Mouse (Mus musculus): ENCODE data around the gene Sema4a. TPM values are rescaled to one million over a fixed set of nuclear protein-coding genes. Genes with fewer than 3 reads are reported as not detected.

Sema4a gene
- total RNA-seq (2022): 1 to 10 TPM in 2 of 4 experiments, under 1 TPM in 2; 0.48 to 1.2 (median 1.00) TPM

DNA sequence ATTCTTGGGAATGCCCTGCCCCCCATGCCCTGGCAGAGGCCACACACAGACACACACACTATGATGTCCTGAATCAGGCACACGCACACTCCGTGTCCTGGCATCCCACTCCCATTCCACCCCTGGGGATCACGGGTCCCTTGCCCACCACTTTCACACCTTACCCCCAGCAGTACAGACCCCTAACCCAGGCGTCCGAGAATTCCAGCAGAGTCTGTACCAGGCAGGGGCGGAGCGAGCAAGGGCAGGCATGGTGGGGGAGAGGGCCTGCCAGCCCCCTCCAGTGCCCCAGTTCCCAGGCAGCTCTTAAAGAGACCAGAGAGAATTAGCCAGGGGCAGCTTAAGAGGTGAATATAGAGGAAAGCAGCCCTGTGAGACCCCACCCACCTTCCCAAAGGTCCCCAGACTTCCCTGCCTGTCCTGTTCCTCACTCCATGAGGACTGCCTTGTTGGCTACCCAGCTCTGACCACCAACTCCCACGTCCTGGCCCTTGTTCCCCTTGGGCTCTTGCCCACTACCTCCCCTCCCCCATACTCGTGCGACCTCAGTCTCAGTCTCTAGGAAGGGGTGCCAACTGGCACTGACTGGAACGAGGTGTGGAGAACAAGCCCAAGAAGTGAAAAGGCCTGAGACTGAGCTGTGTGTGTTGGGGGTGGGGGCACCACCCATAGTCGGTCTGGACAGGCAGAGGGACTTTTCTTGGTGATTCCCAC is at the start of gene Sema4a:
Gene Sema4a (minus strand): TSS at position 200 of the 714 bp plus-strand sequence.
- DNase-seq (ENCODE audit: low spot score in 2 of 2): no peak

DNA sequence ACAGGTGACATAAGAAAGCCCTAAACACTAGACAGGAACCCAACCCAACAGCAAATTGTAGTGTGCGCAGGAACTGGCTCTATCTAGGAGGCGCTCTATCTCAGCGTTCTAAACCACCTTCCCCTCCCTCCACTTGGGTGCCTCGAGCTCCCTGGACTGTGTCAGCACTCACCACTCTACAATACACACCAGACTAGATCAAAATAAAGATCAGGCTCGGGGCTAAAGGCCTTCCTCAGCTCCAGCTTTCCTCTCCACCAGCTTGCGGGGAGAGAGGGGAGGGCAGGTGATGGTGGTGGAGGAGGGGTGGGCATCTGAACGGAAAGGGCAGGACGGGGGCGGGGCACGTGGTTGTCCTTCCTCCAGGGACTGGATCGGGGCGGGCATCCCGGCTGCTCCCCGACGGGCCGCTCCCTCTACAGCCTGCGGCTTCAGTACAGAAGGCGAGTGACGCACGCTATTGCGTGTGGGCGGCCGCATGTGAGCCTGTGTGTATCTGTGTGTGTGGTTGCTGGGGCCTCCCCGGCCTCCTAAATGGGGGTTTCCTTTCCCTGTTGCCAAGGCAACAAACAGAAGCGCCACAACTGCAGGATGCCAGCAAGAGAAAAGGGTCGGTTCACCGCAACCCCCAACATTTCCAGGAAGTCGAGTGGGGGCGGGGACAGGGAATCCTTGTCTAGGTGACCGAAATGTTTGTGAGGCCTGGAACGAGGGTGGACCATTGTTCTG is 48.9 kb upstream of the Sema4a start, which contains the start of gene Lmna:
Gene Lmna (minus strand): TSS at position 265 of the 729 bp plus-strand sequence.
- DNase-seq (ENCODE audit: low spot score in 2 of 2): peak; percentile 85 to 91

DNA sequence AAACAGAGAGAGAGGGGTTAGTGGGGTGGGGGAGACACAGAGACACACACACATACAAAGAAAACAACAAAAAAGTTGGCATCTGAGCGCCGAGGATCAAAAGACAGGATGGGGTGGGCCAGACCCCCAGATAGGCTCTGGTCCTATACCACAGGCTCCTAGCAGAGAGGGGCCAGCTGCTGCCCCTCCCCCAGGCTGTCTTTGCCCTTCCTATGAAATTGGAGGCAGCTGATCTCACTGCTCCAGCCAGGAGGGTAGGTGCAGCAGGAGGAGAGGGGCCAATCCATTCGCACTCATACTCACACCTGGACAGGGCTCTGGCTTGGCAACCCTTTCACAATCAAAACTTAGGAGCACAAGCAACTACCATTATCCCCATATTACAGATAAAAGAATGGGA is 48.3 kb upstream of the Sema4a start:
- no peak for DNase-seq (ENCODE audit: low spot score in 2 of 2)

DNA sequence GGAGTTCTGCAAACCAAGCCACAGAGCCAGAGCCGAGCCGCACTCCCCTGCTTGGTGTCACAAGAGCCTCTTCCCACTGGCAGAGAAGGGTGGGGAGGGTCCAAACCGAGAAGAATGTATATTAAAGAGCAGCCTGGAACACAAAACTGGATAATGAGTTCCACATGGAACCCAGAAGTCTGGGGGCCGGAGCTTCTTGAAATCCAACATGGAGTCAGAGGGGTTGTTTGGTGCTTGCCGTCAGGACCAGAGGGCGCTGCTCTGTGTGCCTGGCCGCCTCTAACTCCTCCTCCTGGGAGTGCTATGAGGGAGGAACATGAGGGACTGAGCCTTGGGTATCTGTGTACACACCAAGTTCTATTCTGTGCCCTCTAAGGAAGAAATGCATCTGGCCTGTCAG is 44.8 kb upstream of the Sema4a start:
- no peak for DNase-seq (ENCODE audit: low spot score in 2 of 2)

DNA sequence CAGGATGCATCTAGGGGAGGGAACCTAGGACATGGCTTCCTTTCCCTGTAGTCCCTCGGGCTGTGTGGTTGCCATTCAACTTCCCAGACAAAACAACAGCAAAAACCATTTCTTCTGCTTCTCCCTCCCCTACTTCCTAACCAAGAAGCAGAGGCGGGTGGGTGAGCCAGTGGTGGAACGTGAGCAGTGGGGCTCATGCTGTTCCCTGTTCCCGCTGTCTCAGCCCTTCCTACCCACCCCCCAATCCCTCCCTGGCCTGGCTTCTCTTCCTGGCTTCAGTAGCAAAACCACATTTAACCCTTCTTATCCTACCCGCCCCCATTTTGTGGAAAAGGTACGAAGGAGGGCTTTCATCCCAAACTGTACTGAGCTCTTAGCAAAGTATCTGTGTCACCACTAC is 44.1 kb upstream of the Sema4a start:
- DNase-seq (ENCODE audit: low spot score in 2 of 2): no peak

DNA sequence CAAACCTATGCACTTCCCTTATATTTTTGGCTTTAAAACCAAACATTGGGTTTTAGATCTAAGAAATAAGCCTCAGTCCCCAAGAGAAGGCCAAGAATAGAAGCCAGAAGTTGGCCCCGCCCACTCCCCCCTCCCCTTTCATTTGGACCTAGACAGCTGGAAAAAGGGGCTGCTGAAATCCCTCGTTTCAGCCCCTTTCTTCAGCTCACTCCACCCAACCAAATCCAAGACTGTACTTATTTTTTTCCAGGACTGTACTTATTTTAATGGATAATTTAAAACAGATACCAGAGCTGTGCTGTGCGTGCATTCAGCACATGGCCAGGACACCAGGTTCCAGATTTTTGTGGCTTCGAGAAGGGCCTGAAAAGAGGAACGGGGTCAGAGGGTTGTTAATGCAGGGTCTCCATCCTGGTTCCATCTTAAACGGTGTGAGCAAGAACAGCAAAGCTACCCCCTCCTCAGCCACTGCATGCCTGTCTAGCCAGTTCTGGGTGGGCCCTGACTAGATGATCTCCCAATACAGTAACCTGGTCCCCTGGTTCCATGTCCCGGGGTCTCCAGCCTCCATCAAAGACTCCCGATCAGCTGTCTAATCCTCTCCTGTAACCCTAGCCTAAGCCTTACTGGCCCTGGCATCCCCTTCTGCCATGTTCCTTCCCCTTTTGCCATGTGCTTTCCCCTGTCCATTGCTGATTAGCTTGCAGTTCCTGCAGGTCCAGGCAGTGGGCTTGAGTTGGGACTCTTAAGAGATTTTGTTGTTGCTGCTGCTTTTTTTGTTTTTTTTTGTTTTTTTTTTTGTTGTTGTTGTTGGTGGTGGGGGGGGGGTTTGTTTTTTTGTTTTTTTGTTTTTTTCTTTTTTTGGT is 43.1 kb upstream of the Sema4a start:
- DNase-seq (ENCODE audit: low spot score in 2 of 2): no peak

DNA sequence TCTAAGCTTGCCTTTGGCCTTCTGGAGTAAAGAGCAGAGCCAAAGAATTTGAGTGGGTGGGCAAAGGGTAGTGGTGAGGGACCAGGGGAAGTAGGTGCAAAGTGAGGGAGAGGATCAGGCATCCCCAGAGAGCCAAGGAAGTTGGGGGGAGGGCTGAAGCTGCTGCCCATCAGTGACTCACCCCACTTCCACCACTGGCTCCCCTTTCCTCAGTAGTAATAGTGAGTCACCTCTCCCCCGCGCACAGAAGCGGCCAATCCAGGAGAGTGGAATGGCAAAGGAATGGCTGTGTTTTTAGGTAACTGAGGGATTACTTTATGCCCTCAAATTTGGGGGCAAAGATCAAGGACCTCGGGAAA is 42.5 kb upstream of the Sema4a start:
- no peak for DNase-seq (ENCODE audit: low spot score in 2 of 2)

DNA sequence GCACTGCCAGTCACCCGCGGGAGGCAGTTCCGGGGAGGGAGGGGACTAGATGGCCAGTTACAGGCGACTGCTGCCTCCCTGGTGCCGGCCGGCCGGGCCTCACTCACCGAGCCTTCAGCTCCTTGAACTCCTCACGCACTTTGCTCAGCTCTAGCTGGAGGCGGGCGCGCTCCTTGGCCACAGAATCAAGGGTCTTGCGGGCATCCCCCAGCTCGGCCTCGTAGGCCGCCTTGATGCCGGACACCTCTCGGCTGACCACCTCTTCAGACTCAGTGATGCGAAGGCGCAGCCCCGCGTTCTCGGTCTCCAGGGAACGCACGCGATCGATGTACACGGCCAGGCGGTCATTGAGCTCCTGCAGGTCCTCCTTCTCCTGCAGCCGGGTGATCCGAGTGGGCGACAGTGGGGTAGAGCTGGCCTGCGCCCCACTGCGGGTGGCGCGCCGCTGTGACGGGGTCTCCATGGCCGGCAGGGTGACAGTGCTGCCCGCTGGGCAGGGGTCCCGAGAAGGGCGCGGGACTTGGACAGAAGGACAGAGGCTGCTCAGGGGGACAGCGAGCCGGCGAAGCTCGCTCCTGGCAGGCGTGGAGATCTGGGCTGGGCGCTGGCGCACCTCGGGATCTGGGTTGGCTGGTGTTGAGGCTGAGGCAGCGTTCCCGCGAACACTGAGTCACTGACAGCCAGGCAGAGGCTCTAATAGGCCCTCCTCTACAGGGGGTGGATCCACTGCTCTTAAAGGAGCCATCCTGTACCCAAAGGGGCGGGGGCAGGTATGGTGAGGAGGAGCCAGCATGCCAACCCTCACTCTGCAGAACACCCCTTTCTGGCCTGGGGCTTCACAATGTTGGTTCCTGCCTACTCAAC is 41.9 kb upstream of the Sema4a start:
- peak; percentile 92 to 94 for DNase-seq (ENCODE audit: low spot score in 2 of 2)

DNA sequence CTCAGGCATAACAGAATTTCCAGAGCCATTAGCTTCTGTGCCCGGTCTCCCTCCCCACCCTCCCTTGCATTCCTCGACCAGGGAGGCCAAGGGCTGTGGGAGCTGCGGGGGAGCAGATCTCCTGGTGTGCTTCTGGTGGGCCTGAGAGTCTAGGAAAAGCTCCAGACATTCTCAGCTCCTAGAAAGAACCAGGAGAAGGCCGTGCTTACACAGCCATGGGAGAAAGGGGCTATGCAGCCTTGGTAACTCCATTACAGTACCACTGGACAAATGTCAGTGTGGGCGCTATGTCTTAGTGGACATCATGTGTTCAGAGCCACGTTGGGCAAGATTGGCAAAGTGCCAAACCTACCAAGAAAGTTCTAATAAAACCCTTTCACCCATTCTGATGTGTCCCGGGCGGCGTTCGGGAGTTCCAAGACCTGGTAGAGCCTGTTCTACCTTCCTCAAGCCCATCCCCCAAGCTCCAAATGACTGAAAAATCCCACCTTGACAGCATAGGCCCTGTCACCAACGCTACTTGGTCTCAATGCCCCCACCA is 41.1 kb upstream of the Sema4a start:
- no peak for DNase-seq (ENCODE audit: low spot score in 2 of 2)

DNA sequence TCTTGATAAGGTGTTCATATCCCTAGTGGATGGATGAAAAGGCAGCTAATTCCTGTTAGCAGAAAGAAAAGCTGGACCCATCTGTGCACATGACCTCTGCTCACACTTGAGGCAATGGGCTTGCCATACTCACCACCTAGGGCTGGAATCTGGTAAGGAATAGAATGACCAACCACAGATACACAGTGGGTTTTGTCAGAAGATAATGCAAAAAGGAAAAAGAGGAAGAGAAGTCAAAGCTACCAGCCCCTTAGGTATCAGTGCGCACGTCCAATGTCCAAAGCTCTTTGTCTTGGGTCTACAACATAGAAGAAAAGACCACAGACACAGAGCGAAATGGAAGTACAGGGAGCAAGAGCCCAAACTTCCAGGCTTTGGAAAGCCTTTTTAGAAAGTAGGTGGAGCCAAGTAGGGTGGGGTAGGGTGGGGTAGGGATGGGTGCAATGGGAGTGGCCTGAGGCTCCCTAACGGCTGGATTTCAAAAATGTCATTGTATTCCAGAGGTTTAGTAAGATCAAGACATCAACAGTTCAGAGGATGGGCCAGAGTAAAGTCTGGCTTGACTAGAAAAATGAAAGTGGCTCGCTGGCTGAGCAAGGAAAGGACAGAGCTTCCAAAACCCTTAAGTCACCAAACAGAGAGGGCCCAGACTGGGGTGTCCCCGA is 40.5 kb upstream of the Sema4a start:
- no peak for DNase-seq (ENCODE audit: low spot score in 2 of 2)

DNA sequence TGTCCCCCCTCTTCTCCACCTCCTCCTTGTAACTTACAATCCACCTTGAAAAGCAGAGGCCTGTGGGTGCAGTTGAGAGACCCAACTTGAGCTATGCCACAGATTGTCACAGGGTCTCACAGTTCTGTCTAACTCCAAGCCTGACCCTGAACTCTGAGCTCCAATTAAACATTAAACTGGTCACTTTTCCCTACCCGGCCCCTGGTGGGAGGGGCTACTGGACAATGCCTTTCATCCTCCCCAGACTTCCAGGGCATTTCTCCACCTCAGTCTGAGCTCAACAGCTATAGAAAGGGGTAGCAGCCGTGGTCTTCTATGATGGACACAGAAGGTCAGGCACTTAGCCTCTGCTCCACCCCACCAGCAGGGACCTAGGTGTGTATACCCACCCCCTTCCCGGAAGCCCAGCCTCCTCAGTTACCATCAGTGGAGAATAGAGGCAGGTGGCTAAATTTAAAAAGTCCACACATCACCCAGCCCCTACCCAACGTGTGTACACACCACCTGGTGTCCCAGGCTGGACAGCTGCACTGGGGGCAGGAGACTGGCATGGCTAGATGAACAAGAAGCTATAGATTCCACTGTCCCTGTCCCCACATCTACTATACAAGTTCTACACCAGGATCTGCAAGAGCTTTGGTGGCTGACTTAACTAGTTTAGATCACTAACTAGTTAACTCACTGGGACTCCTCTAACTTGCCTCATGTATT is 39.8 kb upstream of the Sema4a start:
- DNase-seq (ENCODE audit: low spot score in 2 of 2): no peak

DNA sequence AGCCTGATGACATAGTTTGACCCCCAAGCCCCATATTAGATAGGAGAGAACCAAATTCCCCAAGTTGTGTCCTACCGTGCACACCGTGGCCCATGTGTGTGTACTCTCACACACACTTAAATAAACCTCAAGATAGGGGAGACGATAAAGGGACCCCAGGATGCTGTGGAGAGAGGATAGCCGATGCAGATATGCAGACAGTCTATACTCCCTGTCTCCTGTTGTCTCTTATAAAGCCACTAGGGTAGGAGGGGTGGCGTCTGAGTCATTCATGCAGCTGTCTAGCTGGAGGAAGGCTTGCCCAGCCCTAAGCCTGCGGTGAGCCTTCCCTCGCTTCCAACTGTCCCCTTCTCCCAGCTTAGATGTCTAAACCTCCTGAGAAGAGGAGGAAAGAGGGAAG is 39.1 kb upstream of the Sema4a start:
- no peak for DNase-seq (ENCODE audit: low spot score in 2 of 2)

DNA sequence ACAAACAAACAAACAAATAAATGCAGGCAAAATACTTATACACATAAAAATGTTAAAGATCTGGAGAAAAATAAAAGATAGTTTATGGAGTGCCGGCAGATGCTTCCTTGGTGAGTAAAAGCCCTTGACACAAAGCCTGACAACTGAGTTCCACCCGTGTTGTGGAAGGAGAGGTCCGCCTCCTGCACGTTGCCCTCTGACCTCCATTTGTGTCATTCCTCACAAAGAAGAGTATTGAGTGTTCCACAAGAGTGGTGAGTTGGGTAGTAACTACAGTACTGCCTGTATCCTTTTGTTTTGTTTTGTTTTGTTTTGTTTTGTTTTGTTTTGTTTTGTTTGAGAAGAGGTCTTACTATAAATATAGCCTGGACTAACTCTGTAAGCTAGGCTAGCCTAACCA is 38.6 kb upstream of the Sema4a start:
- no peak for DNase-seq (ENCODE audit: low spot score in 2 of 2)

DNA sequence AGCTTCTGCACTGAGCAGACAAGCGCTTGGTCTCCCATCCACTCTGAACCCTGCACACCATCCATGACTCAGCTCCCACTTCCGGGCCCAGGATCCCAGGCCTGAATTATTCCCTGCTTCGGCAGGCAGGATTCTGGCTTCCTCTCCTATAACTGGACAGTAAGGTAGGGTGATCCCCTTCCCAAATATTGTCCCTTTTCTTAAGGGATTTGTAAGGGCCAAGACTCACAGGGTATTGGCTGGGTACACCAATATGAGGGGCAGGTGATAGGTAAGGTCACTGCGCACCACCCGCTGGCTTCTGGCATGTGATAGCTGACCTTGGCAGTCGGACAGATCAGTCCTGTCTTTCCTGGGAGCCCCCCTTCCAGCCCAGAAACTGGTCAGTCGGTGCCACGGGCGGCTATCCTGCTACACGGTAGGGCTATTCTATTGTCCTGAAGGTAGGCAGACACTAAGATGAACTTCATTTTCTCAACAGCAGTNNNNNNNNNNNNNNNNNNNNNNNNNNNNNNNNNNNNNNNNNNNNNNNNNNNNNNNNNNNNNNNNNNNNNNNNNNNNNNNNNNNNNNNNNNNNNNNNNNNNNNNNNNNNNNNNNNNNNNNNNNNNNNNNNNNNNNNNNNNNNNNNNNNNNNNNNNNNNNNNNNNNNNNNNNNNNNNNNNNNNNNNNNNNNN is 34.9 kb upstream of the Sema4a start:
- DNase-seq (ENCODE audit: low spot score in 2 of 2): no peak

DNA sequence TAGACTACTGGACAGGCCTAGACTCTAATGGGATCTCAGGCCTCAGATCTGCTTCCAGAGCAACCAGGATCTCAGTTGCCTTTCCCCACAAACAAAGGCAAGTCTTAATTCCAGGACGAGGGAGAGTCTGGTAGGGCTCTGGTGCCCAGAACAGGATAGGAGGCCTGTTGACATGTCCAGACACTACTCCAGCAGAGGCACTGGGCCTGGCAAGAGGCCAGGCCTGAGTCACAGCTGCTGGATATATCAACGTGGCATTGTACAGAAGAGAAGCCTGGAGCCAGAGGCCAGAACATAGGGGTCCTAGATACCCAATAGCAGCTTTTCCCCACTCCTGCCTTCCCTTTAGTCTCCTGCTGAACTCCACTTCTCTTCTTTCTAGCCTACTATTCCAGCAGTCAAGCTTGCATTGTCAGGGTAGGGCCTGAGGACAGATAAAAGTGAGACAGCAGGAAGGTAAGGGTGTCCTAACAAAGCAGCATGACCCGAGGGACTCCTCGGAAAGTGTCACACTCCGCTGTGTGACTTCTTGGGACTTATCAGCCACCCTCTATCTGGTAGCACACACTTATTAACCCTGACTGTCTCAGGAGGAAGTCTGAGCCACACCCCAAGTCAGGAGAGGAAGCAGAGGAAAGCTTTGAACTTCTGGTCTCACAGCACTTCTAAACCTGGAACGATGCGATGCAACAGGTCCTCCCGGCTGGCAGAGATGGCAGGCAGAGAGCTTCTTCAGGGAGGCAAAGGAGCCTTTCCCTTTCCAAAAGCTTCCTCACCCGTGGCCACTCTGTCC is 34.0 kb upstream of the Sema4a start:
- peak in 1 of 2 experiments; percentile 78 for DNase-seq (ENCODE audit: low spot score in 2 of 2)

DNA sequence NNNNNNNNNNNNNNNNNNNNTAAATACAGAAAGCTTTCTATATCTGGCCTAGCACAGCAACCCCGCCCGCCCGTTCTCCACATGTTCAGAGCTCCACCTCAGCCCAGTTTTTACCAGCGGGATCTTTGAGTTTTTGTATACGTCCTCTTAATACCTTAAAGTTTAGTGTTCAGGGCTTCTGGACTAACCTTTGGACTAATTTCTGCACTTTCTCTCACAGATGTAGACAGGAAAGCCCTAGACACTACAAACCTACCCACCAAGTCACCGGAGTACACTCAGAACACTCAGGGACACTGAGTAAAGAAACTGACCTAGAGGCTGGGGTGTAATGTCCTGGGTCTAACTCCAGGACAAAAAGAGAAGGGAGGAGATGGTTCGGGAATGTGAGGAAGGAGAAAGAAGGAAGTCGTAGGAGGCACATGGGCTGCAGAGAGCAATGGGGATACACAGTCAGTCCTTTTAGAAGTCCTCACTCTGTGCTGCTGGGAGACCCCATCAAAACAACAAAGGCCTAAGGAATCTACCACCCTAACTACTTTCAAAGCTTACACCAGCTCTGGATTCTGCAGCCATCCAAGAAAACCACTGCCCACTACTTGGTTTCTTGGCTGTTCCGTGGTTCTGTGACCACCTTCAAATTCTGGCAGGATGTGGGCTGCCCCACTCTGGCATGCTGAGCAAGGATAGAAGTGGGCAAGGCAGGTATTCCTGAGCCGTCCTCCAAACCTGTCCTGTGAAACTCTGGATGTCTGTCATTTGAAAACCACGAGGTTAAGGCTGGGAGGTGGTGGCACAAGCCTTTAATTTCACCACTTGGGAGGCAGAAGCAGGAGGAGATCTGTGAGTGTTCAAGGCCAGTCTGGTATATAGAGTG is 33.0 kb upstream of the Sema4a start:
- DNase-seq (ENCODE audit: low spot score in 2 of 2): no peak

DNA sequence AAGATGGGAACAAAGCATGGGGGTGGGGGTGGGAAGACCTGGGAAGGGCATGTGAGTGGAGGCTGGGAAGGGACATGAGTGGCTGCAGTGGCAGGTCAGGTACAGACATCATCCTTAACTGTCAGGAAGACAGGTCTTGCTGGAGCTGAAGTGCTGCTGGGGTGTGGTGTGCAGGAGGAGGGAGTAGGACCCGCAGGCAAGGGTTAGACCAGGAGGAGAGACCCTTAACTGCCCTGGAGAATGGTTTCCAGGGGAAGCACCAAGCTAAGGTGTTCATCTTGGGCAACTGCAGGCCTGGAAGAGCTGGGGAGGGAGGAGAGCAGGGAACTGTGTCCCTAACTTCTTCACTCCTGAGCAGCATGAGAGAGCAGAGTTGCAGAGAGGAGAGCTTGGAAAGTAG is 26.4 kb upstream of the Sema4a start:
- no peak for DNase-seq (ENCODE audit: low spot score in 2 of 2)
